Mouse (Mus musculus): ENCODE measurements around the gene Klhl18. TPM values are rescaled to one million over a fixed set of nuclear protein-coding genes. Genes with fewer than 3 reads are reported as not detected.

Gene Klhl18
- polyA plus RNA-seq, 1 experiment from 2014 or later = 8.7 TPM

- H3K27me3 ChIP-seq (ENCODE audit: control insufficient read depth, insufficient read depth, low read length) = no peaks in the 10 kb centered on the region
- no peaks in the 10 kb centered on the region for H3K9me3 ChIP-seq (ENCODE audit: control insufficient read depth, low read length)
- ATAC-seq (ENCODE audit: insufficient number of reproducible peaks, insufficient read depth, low FRiP score, low read depth) = no peak
- 86% methylated on average over 6 of the region's 6 CpGs for WGBS
- H3K36me3 ChIP-seq (ENCODE audit: control insufficient read depth, insufficient read depth, low read length) = no peaks in the 10 kb centered on the region
- H3K4me2 ChIP-seq (ENCODE audit: low read length) = no peak overlapping the region
- H3K4me3 ChIP-seq (ENCODE audit: control insufficient read depth in 1 of 2, insufficient read depth in 1 of 2, low read depth in 1 of 2, low read length in 2 of 2) = no peak overlapping the region
- H3K9ac ChIP-seq (ENCODE audit: low read length) = no peak overlapping the region
- H3K27ac ChIP-seq (replicated peaks in 1 of 2; ENCODE audit: control insufficient read depth in 1 of 2, insufficient read depth in 1 of 2, low read depth in 2 of 2, low read length in 2 of 2) = no peak overlapping the region
- H3K4me1 ChIP-seq (ENCODE audit: control insufficient read depth in 2 of 2, insufficient read depth in 2 of 2, low read length in 2 of 2) = no peaks in the 10 kb centered on the region
Observed at GRCm38 (mm10) chr9:110465336-110465735, 11.2 kb downstream of the Klhl18 start.

- Histone ChIP-seq H3K36me3 (ENCODE audit: control insufficient read depth, insufficient read depth, low read length) (no peaks in the 10 kb centered on the region), H3K9ac (ENCODE audit: low read length) (no peak overlapping the region), H3K4me3 (ENCODE audit: control insufficient read depth in 1 of 2, insufficient read depth in 1 of 2, low read depth in 1 of 2, low read length in 2 of 2) (no peak overlapping the region), H3K9me3 (ENCODE audit: control insufficient read depth, low read length) (no peaks in the 10 kb centered on the region), H3K27ac (replicated peaks in 1 of 2; ENCODE audit: control insufficient read depth in 1 of 2, insufficient read depth in 1 of 2, low read depth in 2 of 2, low read length in 2 of 2) (no peak overlapping the region), H3K4me1 (ENCODE audit: control insufficient read depth in 2 of 2, insufficient read depth in 2 of 2, low read length in 2 of 2) (0 out of 4 replicates have a peak, but pooled peaks cover 0 to 4% of the 10 kb centered on the region in 2 experiments), H3K4me2 (ENCODE audit: low read length) (no peak overlapping the region), H3K27me3 (ENCODE audit: control insufficient read depth, insufficient read depth, low read length) (no peaks in the 10 kb centered on the region)
- no peak for ATAC-seq (ENCODE audit: insufficient number of reproducible peaks, insufficient read depth, low FRiP score, low read depth)
- WGBS = 81% methylated on average over 6 of the region's 6 CpGs
Observed at GRCm38 (mm10) chr9:110463983-110464591, 12.4 kb downstream of the Klhl18 start.

GRCm38 (mm10) chr9:110462321-110462720 lies 14.2 kb downstream of the Klhl18 start:
- Histone ChIP-seq H3K4me3 (ENCODE audit: control insufficient read depth in 1 of 2, insufficient read depth in 1 of 2, low read depth in 1 of 2, low read length in 2 of 2) (no peak overlapping the region), H3K36me3 (ENCODE audit: control insufficient read depth, insufficient read depth, low read length) (peaks cover 6% of the 10 kb centered on the region; the same call in 1 of the 2 replicates), H3K9me3 (ENCODE audit: control insufficient read depth, low read length) (no peaks in the 10 kb centered on the region), H3K27ac (replicated peaks in 1 of 2; ENCODE audit: control insufficient read depth in 1 of 2, insufficient read depth in 1 of 2, low read depth in 2 of 2, low read length in 2 of 2) (no peak overlapping the region), H3K4me2 (ENCODE audit: low read length) (no peak overlapping the region), H3K27me3 (ENCODE audit: control insufficient read depth, insufficient read depth, low read length) (no peaks in the 10 kb centered on the region), H3K9ac (ENCODE audit: low read length) (no peak overlapping the region), H3K4me1 (ENCODE audit: control insufficient read depth in 2 of 2, insufficient read depth in 2 of 2, low read length in 2 of 2) (peaks cover 4 to 8% of the 10 kb centered on the region in 2 experiments; a peak in 2 of 4 replicates)
- WGBS = 70% methylated on average over 7 of the region's 7 CpGs
- no peak for ATAC-seq (ENCODE audit: insufficient number of reproducible peaks, insufficient read depth, low FRiP score, low read depth)

- no peak overlapping the region for H3K4me2 ChIP-seq (ENCODE audit: low read length)
- H3K4me3 ChIP-seq (ENCODE audit: control insufficient read depth in 1 of 2, insufficient read depth in 1 of 2, low read depth in 1 of 2, low read length in 2 of 2) = no peak overlapping the region
- H3K36me3 ChIP-seq (ENCODE audit: control insufficient read depth, insufficient read depth, low read length) = peaks cover 11% of the 10 kb centered on the region; the same call in 1 of the 2 replicates
- WGBS = 76% methylated on average over 18 of the region's 18 CpGs
- no peaks in the 10 kb centered on the region for H3K27me3 ChIP-seq (ENCODE audit: control insufficient read depth, insufficient read depth, low read length)
- H3K9me3 ChIP-seq (ENCODE audit: control insufficient read depth, low read length) = no peaks in the 10 kb centered on the region
- no peak overlapping the region for H3K27ac ChIP-seq (replicated peaks in 1 of 2; ENCODE audit: control insufficient read depth in 1 of 2, insufficient read depth in 1 of 2, low read depth in 2 of 2, low read length in 2 of 2)
- peaks cover 4 to 8% of the 10 kb centered on the region in 2 experiments; a peak in 2 of 4 replicates for H3K4me1 ChIP-seq (ENCODE audit: control insufficient read depth in 2 of 2, insufficient read depth in 2 of 2, low read length in 2 of 2)
- no peak overlapping the region for H3K9ac ChIP-seq (ENCODE audit: low read length)
- no peak for ATAC-seq (ENCODE audit: insufficient number of reproducible peaks, insufficient read depth, low FRiP score, low read depth)
Observed at GRCm38 (mm10) chr9:110460884-110461815, 15.3 kb downstream of the Klhl18 start.

- Histone ChIP-seq H3K27ac (replicated peaks in 1 of 2; ENCODE audit: control insufficient read depth in 1 of 2, insufficient read depth in 1 of 2, low read depth in 2 of 2, low read length in 2 of 2) (peak overlapping the region; percentile 25 to 53; a peak in 3 of 4 replicates), H3K27me3 (ENCODE audit: control insufficient read depth, insufficient read depth, low read length) (no peaks in the 10 kb centered on the region), H3K36me3 (ENCODE audit: control insufficient read depth, insufficient read depth, low read length) (peaks cover 11% of the 10 kb centered on the region; the same call in 1 of the 2 replicates), H3K4me2 (ENCODE audit: low read length) (no peak overlapping the region), H3K9ac (ENCODE audit: low read length) (no peak overlapping the region), H3K4me3 (ENCODE audit: control insufficient read depth in 1 of 2, insufficient read depth in 1 of 2, low read depth in 1 of 2, low read length in 2 of 2) (no peak overlapping the region), H3K9me3 (ENCODE audit: control insufficient read depth, low read length) (no peaks in the 10 kb centered on the region), H3K4me1 (ENCODE audit: control insufficient read depth in 2 of 2, insufficient read depth in 2 of 2, low read length in 2 of 2) (peaks cover 4 to 8% of the 10 kb centered on the region in 2 experiments; a peak in 2 of 4 replicates)
- 22% methylated on average over 2 of the region's 2 CpGs for WGBS
- ATAC-seq (ENCODE audit: insufficient number of reproducible peaks, insufficient read depth, low FRiP score, low read depth) = no peak
Observed at GRCm38 (mm10) chr9:110459145-110459727, 17.3 kb downstream of the Klhl18 start.

GRCm38 (mm10) chr9:110457926-110458325 lies 18.6 kb downstream of the Klhl18 start:
- Histone ChIP-seq H3K36me3 (ENCODE audit: control insufficient read depth, insufficient read depth, low read length) (peaks cover 14% of the 10 kb centered on the region), H3K27ac (replicated peaks in 1 of 2; ENCODE audit: control insufficient read depth in 1 of 2, insufficient read depth in 1 of 2, low read depth in 2 of 2, low read length in 2 of 2) (no peak overlapping the region), H3K4me2 (ENCODE audit: low read length) (no peak overlapping the region), H3K9ac (ENCODE audit: low read length) (no peak overlapping the region), H3K27me3 (ENCODE audit: control insufficient read depth, insufficient read depth, low read length) (no peaks in the 10 kb centered on the region), H3K4me1 (ENCODE audit: control insufficient read depth in 2 of 2, insufficient read depth in 2 of 2, low read length in 2 of 2) (peaks cover 4 to 8% of the 10 kb centered on the region in 2 experiments; a peak in 2 of 4 replicates), H3K4me3 (ENCODE audit: control insufficient read depth in 1 of 2, insufficient read depth in 1 of 2, low read depth in 1 of 2, low read length in 2 of 2) (no peak overlapping the region), H3K9me3 (ENCODE audit: control insufficient read depth, low read length) (no peaks in the 10 kb centered on the region)
- WGBS = 81% methylated on average over 3 of the region's 3 CpGs
- no peak for ATAC-seq (ENCODE audit: insufficient number of reproducible peaks, insufficient read depth, low FRiP score, low read depth)

- H3K4me2 ChIP-seq (ENCODE audit: low read length) = no peak overlapping the region
- H3K9ac ChIP-seq (ENCODE audit: low read length) = no peak overlapping the region
- H3K9me3 ChIP-seq (ENCODE audit: control insufficient read depth, low read length) = no peaks in the 10 kb centered on the region
- no peaks in the 10 kb centered on the region for H3K4me1 ChIP-seq (ENCODE audit: control insufficient read depth in 2 of 2, insufficient read depth in 2 of 2, low read length in 2 of 2)
- 82% methylated on average over 3 of the region's 3 CpGs for WGBS
- H3K27me3 ChIP-seq (ENCODE audit: control insufficient read depth, insufficient read depth, low read length) = no peaks in the 10 kb centered on the region
- H3K4me3 ChIP-seq (ENCODE audit: control insufficient read depth in 1 of 2, insufficient read depth in 1 of 2, low read depth in 1 of 2, low read length in 2 of 2) = no peak overlapping the region
- H3K36me3 ChIP-seq (ENCODE audit: control insufficient read depth, insufficient read depth, low read length) = peaks cover 31% of the 10 kb centered on the region
- H3K27ac ChIP-seq (replicated peaks in 1 of 2; ENCODE audit: control insufficient read depth in 1 of 2, insufficient read depth in 1 of 2, low read depth in 2 of 2, low read length in 2 of 2) = no peak overlapping the region
- no peak for ATAC-seq (ENCODE audit: insufficient number of reproducible peaks, insufficient read depth, low FRiP score, low read depth)
Observed at GRCm38 (mm10) chr9:110452523-110452922, 24.0 kb downstream of the Klhl18 start.
